Mouse (Mus musculus): Measurements from ENCODE around the gene Narf.

The Narf gene

DNA sequence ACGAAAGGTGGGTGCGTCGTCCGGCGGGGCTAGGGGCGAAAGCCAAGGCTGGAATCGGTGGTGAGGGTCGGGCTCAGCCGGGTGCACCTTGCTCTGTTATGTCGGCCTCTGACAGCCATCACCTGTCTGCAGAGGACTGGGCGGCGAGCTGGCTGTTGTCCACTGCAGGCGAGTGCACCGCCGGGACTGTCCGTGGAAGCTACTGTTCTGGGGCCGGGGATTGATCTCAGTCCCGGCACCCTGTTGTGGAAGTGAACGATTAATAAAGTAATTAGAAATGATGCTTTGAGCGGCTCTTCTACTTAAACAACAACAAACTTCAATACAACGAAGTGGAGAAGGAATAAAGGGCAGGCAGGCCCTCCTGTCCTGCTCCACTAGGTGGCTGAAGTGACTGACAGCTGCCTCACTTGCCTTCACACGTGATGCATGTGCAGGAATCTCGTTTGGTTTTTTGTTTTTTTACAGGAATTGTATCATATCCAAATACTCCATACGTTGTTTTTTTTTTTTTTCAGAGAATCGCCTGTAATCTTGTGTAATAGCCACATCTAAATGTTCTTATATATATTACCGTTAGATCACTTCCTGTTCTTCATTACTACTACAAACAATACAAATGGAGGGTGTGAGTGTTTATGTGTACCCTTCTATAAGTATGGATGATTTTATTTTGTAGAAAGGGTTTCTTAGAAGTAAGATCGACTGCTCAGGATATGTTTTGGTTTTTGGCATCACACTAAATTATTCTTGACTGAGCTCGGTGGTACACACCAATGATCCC is 484 bp downstream of the Narf start:
- peak; percentile 78 for DNase-seq (ENCODE audit: low spot score)

DNA sequence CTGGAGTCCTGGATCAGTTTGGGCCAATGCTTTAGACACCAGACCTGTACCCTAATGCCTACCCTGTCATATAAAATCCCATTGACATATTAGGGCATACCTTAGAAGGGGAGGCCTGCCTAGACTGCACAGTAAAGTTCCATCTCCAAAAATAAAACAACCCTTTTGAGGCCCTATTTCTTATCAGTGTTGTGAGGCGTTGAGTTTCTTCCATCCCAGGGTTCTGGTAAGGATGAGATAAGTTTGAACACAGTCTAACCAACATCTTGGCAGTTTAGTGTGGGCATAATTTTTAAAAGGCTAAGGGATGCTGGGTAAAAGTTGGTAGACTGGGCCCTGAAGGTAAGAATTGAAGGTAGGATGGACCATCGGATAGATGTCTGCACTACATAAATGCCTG is 2.6 kb downstream of the Narf start:
- no peak for DNase-seq (ENCODE audit: low spot score)

DNA sequence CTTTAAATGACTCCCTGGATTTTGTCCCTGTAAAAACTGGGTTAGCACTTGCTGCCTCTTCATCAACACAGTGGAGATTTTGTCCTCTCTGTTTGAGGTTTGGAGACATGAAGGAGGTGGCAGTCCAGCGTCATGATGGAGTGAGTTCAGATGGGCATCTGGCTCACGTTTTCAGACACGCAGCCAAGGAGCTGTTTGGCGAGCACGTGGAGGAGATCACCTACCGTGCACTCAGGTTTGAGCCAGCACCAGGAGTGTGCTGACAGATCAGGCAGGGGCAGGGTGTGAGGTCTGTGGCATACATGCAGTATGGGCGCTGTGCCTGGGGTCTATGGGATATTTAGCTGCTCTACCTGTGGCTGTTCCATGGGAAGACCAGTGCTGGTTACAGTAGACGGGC is 13.1 kb downstream of the Narf start:
- no peak for DNase-seq (ENCODE audit: low spot score)

DNA sequence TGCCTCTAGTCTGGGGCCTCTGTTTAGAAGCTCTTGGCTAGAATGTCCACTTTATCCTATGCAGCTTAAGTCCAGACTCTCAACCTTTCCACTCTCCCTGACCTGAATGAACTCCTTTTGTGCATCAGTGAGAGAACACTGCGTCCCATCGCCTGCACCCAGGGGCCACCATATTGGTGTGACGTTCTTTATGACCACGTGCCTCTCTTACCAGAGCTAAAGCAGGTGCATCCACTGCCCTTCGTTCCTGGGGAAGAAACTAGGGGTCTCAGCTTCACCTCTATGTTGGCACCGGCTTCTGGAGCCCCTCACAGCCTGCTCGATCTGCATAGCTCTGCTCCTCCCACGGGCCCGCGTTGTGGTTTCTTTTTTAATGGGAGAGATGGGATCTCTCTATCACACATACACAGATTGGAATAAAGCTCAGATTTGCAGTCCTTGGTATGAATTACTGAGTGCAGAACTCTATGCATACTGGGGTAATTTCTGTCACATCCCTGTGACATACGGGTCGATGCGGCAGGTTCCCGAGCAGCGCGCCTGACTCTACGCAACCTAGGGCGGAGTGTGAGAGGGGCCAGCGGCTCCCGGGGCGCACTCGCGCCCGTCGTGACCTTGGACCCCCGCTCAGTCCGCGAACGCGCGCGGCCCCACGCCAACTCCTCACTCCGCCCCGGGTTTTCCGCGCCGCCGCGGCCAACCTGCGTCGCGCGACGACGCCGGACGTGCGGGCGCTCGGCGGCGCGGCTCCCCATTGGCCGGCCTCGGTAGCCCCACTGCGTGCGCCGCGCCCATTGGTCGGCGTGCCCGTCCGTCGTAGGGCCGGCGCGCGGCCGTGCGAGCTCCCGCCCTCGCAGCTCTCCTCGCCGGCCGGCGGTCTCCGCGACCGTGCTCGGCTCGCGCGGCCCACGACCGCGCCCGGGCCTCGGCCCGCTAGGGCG is 22.4 kb downstream of the Narf start, which contains the start of gene Foxk2:
TSS of gene Foxk2 (plus strand) at position 831 of the 941 bp plus-strand sequence.
- peak; percentile 99 for DNase-seq (ENCODE audit: low spot score)

DNA sequence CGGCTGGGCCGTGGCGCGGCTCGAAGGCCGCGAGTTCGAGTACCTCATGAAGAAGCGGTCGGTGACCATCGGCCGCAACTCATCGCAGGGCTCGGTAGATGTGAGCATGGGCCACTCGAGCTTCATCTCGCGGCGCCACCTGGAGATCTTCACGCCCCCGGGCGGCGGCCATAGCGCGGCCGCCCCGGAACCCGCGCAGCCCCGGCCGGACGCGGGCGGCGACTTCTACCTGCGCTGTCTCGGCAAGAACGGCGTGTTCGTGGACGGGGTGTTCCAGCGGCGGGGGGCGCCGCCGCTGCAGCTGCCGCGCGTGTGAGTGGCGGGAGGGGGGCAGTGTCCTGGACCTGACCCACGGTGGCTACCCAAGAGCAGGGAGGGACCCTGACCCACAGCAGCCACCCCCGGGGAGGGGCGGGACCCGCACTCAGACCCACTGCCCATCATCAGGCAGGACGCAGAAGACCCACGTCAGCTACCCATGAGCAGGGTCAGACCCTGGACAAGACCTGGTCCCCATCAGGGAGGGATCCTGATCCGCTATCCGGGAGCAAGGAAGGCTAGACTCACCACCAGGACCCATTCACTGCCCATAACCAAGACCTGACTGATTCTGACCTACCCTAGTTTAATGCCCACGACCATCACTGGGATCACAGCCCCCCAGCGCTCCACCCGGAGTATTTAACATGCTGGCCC is 23.3 kb downstream of the Narf start:
- DNase-seq (ENCODE audit: low spot score), result peak; percentile 64

DNA sequence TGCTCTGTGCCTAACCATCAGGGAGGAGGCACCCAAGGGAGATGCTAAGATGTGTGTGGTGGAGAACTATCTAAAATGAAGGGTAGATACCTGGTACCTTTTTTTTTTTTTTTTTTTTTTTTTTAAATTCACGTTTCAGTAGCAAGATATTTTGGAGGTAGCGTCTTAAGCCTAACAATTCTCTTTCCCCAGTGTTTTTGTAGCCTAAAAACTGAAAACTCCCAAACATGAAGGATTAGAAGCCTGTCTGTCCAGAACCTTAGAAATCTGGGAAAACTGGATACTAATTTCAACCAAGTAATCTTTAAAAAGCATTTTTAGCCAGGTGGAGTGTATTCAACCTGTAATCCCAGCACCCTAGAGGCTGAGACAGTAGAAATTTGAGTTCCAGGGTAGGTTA is 24.0 kb downstream of the Narf start:
- DNase-seq (ENCODE audit: low spot score), result no peak

DNA sequence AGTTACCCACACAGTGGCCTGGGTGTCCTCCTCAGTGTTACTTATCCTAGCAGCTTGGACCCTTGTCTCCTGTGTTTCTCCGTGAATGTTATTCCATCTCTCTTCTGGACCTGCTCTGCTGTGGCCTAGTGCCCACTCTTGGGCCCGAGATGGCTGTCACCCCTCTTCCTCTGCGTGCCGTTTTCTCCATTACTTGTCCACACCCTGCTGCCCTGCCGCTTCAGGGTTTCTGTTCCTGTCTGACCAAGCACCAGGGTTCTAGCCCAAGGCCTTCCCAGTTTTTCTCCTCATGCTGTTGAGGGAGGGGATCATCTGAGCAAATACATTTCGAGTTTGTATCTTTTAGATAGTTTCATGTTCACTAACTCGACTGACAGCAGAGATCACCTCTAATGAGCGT is 40.5 kb downstream of the Narf start:
- no peak for DNase-seq (ENCODE audit: low spot score)

DNA sequence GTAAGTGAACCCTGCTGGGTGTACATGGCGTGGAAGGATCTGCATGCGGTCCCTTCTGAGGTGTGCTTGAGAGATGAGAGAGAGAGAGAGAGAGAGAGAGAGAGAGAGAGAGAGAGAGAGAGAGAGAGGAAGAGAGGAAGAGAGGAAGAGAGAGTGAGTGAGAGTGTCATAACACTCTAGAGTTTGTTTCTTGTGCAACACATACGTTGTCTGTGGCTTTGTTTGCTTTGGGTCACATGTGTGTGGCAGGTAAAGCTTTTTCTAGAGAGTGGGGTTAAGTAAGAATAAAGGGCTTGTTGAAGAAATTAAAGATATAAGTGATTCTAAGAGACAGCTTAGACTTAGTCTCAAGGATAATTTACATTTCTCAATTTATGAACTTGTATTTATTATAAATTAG is 41.0 kb downstream of the Narf start:
- no peak for DNase-seq (ENCODE audit: low spot score)

DNA sequence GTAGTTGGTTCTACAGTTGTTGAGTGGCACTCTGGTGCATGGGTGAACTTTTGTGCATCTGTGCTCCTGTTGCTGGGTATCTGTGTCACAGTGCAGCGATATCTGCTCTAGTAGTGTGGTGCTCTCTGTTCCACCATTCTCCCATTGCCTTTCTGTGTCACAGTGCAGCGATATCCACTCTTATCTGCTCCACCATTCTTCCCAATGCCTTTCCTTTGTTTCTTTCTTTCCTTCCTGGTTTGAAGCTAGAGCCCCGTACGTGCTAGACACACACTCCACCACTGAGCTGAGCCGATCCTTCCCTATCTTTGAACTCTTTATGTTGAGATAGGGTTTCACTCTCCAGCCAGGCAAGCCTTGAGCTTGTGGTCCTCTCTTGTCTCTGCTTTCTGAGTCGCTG is 45.9 kb downstream of the Narf start:
- DNase-seq (ENCODE audit: low spot score), result no peak

DNA sequence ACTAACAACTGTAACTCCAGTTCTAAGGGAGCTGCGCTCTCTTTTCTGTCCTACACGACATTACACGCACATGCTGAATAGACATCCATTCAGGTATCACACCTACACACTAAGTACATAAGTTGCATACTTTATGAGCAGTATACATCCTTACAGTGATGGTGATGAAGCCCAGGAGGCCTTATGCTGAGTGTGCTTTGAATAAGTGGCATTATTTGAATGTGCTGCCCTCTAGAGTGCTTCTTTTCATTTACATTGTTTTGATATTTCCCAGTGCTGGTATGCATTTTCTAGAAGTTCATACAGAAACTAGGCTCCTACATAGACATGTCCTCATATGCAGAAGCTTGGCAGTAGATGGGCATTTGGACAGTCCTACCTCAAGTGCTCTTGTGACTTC is 52.8 kb downstream of the Narf start:
- peak; percentile 30 for DNase-seq (ENCODE audit: low spot score)

DNA sequence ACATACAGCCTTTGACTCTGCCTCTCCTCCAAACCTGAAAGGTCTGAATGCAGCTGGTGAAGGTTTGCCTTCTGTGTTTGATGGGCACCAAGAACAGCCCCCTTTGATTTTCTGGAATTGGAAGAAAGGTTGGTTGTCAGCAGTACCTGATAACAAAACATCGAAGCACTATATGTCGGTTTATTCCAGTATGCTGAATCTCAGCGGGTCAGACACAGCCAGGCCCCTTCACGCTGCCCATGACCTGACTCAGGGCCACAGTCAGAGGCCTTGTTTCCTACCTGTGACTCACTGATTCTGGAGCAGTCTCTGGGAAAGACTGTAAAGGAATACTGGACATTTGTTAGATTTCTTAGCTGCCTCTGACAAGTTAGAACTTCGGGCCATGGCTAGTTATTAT is 57.7 kb downstream of the Narf start:
- DNase-seq (ENCODE audit: low spot score), result no peak

DNA sequence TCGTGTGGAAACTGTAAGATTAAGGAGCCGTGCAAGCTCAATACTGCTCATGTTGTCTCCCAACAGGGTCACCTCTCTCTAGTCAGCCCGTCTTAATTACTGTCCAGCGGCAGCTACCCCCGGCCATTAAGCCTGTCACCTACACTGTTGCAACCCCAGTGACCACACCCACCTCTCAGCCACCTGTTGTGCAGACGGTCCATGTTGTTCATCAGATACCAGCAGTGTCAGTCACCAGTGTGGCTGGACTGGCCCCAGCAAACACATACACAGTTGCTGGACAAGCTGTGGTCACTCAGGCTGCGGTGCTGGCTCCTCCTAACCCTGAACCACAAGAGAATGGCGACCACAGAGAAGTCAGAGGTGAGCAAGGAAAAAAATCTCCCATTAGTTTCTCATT is 61.4 kb downstream of the Narf start:
- no peak for DNase-seq (ENCODE audit: low spot score)

DNA sequence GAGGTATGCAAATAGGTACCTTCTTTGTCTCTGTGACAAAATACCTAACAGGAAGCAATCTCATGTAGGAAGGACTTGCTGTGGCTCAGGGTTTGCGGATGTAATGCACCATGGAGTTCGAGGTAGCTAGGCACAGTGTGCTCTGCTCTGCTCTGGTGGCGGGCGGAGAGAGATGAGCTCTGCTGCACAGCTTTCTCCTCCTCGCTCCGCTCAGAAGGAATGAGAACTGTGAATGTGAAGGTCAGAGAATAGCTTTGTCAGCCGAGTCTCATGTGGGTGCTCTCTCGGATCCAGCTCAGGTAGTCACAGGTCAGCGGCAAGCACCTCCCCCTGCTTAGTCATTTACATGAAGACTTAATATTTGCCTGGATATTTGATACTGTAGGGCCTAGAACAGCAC is 63.2 kb downstream of the Narf start:
- no peak for DNase-seq (ENCODE audit: low spot score)

DNA sequence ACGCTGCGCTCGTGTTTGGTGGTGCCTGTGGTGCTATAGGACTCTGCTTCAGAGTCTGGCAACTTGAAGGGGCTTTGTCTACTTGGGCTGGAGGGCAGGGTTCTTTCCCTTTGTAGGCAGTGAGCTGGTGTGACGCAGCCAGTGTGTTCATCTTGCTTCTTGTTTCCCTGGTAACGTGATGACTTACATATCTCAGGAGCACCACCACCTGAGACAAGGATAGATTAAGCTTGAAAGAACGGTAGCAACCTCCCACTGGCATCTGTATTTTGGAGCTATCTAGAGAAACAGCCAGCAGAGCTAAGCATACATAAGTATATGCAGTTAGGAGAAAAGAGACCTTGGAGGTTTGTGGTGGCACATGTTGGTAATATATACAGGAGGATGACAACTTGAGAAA is 68.3 kb downstream of the Narf start:
- no peak for DNase-seq (ENCODE audit: low spot score)
